Mouse (Mus musculus) myocyte (in vitro differentiated cells): ENCODE results near the gene Dffb.

ENCODE experiments used
- E2F4 ChIP-seq: IDR thresholded peaks from one replicate; pipeline ENCODE4 v1.6.1; 2011; ENCODE audit warnings: mild to moderate bottlenecking, control low read depth, moderate library complexity; ENCODE audit not compliant: insufficient read depth
- MAX ChIP-seq: IDR thresholded peaks from one replicate; pipeline ENCODE4 v1.6.1; 2011; ENCODE audit warnings: low read depth, mild to moderate bottlenecking, control low read depth
- MYOD1 ChIP-seq, 3 experiments: IDR thresholded peaks; one replicate each; pipeline ENCODE4 v1.6.1; 2011; ENCODE audit warnings: control low read depth in 2 of 3, low read depth in 2 of 3, mild to moderate bottlenecking in 2 of 3, moderate library complexity in 1 of 3; ENCODE audit not compliant: insufficient read length in 2 of 3, control insufficient read depth in 1 of 3
- MYOG ChIP-seq, 3 experiments: IDR thresholded peaks; one replicate each; pipeline ENCODE4 v1.6.1; 2011; ENCODE audit warnings: control low read depth in 2 of 3, low read depth in 2 of 3, mild to moderate bottlenecking in 2 of 3; ENCODE audit not compliant: insufficient read length in 2 of 3, control insufficient read depth in 1 of 3, insufficient read depth in 1 of 3
- POLR2A ChIP-seq: IDR thresholded peaks from one replicate; pipeline ENCODE4 v1.6.1; 2011; ENCODE audit warnings: low read depth, mild to moderate bottlenecking, control low read depth, moderate library complexity; ENCODE audit not compliant: insufficient read length
- POLR2AphosphoS2 ChIP-seq: IDR thresholded peaks from one replicate; pipeline ENCODE4 v1.6.1; 2011; ENCODE audit warnings: low read depth, control low read depth; ENCODE audit not compliant: insufficient read length
- REST ChIP-seq: IDR thresholded peaks from one replicate; pipeline ENCODE4 v1.6.1; 2011; ENCODE audit warnings: mild to moderate bottlenecking, control low read depth, moderate library complexity; ENCODE audit not compliant: insufficient read depth, insufficient read length
- TCF12 ChIP-seq: IDR thresholded peaks from one replicate; pipeline ENCODE4 v1.6.1; 2011; ENCODE audit warnings: mild to moderate bottlenecking, control low read depth; ENCODE audit not compliant: poor library complexity, insufficient read depth, severe bottlenecking
- TCF3 ChIP-seq: IDR thresholded peaks from one replicate; pipeline ENCODE4 v1.6.1; 2011; ENCODE audit warnings: low read depth, control low read depth; ENCODE audit not compliant: insufficient read length
- USF1 ChIP-seq: IDR thresholded peaks from one replicate; pipeline ENCODE4 v1.6.1; 2011; ENCODE audit warnings: low read depth, mild to moderate bottlenecking, control low read depth, moderate library complexity

DNA sequence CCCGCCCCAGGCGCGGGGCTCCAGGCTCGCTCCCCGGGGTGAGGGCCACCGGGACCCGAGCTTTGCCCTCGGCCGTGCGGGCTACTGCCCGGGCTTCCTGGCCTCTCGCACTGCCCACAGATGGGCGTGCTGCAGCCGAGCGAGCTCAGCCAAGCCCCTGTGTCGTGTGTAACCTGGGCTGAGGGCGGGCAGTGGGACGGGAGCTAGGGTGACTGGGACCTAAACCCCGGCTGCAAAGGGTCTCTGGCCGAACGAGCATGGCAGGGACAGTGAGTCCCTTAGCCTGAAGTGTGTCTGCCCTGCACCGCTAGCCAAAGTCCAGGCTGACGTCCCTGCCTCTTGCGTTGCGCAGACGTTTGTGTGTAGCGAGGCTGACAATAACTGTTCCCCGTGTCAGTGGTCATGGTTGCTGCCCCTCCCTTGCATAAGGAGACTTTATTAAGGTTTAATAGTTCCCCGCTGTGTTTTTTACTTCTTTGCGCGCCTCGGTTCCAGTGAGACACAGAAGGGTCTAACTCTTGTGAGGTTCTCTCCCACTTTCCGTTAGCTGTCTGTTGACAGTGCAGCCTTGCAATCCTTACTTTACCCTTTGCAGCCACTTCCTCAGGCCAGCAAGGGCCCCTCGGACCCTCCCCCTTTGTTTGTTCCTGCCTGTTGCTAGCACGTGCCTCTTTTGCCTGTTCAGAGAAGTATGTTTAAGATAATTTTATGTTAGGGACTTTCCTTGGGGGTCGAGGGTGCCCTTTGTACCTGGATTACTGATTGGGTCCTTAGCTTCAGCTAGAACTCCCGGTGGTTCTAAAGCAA is 17.3 kb downstream of the Dffb start:
- TF ChIP-seq E2F4 (no peak), MYOD1 (IDR thresholded peaks at IDR 0.05; ENCODE audit: control insufficient read depth in 1 of 3, insufficient read length in 2 of 3, low read depth in 2 of 3) (no peak), MAX (no peak), POLR2A (no peak), REST (no peak), USF1 (no peak), TCF3 (no peak), POLR2AphosphoS2 (no peak), MYOG (IDR thresholded peaks at IDR 0.05; ENCODE audit: control insufficient read depth in 1 of 3, insufficient read depth in 1 of 3, insufficient read length in 2 of 3, low read depth in 2 of 3) (no peak), TCF12 (no peak)
